Mouse (Mus musculus) B cell, adult 2 months (primary cell): Measurements from ENCODE around the gene Ccdc87.
A peak's percentile ranks its signal among the peaks of the same experiment; 100 is the strongest.
"Not testable (repeated sequence)": the region's sequence is repeated elsewhere in the genome, so short reads cannot be mapped to it uniquely, and the experiment has no call there.

ENCODE experiments used
- DNase-seq, 2 experiments: peaks; one replicate each; pipeline ENCODE4 v3.0.0; 2022

Ccdc87 gene

DNA sequence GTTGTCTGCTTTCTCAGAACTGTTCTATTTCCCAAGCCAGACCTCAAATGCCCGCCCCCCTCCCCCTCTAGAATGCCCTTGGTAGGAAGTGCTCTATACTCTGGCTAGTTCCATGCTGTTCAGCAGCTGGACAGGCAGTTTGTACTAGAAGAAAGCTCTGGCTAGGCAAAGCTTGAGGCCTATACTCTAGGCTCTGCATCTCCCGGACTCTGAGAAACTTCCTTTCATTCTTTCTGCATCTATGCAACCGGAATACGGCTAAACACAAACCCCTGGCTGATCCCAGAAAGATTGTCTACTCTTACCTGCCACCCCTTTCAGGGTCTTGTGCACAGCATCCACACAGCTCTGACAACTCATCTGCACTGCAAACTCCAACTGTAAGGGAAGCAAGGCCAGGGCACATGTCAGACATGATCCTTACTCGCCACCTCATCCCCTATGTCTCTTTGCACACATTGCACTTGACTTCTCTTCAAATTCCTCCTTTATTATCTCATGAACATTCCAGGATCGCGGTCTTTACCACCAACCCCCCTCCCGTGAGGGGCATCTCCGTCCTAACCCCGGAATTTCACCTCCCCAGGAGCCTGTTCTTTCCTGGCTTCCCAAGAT lies 533 bp upstream of the Ccdc87 start:
- no peak for DNase-seq

DNA sequence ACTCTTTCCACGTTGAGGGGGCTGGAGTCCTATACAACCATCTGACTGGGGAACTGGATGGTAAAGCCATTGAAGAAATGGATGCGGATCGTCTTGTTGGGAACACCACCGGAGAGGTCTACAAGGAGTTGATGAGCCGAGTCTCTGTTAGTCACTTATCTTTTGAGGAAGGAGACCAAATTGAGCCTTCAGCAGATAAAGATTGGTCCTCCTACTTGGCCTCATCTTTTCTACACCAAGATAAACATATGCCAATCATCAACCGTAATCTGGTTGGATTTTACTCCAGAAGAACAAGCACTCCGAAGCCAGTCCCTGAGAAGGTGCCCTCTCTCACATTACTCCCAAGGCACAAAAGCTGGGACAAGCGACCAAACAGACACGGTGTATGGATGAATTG lies 1.7 kb downstream of the Ccdc87 start:
- DNase-seq = no peak

DNA sequence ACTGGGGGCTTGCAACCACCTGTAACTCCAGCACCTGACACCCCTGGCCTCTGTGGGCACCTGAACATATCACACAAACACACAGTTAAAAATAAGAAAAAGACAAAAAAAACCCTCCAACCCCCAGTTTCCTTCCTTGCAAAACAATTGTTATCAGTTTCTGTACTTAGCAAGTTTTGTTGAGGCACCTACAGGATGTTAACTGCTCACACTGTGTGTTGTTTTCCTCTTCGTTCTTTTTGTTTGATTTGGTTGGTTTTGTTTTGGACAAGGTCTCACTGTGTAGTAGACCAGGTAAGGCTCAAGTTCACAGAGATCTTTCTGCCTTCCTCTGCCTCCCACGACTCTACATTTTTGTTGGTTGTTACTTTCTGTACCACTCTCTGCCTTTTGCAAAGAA lies 3.4 kb downstream of the Ccdc87 start:
- DNase-seq = no peak

DNA sequence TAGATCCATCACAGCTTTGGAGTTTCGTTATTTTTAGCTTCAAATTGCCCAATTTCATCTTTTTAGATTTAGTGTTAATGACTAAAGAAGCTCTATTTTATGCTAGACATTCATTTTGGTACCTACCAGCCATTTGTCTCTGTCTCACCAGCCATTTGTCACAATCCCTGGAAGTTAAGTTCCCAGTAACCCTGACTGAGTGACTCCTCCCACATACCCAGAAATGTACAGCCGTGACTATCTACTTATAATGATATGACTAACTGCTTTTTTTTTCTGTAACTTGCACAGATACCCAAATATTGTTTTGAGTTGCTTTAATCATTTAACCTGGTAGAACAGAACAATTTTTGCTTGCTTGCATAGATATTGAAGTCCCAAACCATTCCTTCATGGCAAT lies 6.7 kb downstream of the Ccdc87 start:
- no peak for DNase-seq

DNA sequence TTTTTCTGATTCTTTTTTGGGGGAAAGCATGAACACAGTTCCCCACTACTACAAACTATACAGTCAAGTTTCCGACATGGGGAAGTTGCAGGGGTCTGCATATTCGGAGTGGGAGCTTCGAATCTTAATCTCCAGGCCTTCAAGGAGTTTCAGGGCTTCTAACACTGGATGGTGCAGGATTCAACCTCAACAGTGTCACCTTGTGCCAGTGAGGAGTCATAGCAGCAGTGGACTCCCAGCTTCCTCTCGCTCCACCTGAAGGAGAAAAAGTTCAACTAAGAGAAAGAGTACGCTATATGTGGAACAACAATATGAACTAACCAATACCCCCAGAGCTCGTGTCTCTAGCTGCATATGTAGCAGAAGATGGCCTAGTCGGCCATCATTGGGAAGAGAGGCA lies 8.3 kb downstream of the Ccdc87 start:
- DNase-seq = peak; percentile 18 to 19

DNA sequence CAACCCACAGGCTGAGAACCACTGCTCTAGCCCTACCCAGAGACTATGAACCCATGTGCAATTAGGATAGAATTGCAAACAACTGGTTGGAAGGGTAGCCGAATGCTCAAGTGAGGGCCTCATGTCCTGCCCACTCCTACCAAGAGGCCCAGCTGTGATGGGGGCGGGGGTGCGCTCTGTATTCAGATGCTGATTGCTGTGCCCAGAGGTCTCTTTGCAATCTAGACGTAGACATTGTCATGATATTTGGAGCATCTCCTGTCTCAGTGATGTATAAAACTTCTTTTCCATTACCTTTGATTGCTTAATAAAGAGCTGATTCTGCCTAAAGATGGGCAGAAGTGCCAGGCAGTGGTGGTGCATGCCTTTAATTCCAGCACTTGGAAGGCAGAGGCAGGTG lies 10.6 kb downstream of the Ccdc87 start:
- no peak for DNase-seq

DNA sequence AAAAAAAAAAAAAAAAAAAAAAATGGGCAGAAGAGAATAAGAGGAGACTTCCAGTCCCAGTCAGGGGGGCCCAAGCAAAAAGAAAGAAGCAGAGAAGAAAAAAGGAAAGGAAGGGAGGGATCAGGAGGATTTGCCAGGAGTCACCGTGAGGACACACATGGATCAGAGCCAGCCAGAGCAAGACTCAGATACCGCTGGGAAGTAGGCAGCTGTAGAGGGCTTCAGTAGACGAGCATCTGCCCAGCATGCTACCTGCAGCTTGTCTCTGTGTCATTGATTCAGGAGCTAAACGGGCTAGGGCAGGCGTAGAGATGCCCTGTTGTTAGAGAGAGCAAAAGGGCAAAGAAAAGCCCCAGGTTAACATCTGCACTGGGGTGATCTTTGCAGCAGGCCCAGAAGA lies 11.1 kb downstream of the Ccdc87 start:
- DNase-seq = no peak

DNA sequence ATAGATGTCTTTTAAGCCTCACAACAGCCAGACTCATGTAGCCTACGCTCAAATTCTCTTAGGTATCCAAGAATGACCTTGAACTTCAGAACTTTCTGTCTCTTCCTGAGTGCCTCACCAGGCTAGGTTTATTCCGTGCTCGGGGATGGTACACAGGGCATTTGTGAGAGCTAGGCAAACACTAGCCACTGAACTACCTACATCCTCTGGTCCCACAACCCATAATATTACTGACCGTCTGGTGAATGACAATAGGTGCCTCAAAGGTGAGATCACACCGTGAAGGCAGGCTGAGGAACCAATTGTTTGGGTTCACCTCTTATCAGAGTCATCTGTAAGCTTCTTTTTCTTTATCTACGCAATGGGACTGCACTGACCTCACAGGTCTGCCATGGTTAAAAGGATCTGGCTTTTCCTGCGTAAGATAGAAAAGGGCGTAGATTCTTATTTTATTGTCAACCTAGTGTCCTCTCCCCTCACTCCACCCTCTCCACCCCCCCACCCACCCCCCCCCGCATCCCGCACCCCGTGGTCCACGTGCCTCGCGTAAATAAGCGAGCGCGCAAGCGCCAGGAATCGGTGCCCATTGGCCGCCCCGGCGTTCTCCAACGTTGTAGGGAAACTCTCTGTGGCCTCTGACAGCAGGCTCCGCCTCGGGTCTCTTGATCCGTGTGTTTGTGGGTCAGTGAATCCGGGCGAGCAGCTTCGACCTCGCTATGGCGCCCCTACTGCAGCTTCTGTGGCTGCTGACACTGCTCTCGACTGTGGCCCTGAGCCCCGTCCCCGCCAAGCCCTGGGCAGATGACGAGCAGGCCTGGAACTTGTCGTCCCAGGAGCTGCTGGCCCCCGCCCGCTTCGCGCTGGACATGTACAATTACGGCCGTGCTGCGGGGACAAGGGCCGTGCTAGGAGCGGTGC lies 15.6 kb downstream of the Ccdc87 start, which contains the start of gene Ctsf:
TSS of gene Ctsf (plus strand) at position 579 of the 918 bp plus-strand sequence.
- no peak for DNase-seq

DNA sequence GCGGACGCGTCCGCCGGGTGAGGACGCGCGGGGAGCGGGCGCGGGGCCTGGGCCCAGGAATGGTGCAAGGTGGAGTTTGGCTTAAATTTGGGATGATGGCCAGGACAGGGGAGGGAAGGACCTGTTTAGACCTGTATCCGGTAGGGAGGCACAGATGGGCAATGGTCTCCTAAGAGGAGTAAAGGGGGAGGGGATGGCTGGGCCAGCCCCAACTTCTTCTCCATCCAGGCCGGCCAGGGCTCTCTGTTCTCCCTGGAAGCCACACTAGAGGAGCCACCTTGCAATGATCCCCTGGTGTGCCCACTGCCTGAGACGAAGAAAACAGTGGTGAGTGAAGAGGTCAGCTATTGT lies 16.3 kb downstream of the Ccdc87 start:
- no peak for DNase-seq

DNA sequence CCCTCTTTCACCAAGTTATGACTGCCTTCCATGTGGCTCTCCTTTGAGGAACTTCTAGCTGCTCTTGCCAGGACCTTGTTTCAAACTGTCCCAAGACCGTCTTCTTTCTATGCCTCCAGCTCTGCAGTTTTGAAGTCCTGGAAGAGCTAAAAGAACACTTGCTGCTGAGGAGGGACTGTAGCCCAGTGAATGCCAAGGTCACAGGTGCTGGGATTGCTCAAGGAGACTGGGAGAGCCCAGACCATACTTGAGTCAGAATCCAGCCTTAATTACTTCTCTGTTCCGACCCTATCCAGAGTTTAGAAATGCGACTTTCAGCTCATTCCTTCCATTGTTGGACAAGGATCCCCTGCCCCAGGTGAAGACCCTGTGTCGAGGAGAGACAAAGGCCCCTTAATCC lies 16.8 kb downstream of the Ccdc87 start:
- no peak for DNase-seq

DNA sequence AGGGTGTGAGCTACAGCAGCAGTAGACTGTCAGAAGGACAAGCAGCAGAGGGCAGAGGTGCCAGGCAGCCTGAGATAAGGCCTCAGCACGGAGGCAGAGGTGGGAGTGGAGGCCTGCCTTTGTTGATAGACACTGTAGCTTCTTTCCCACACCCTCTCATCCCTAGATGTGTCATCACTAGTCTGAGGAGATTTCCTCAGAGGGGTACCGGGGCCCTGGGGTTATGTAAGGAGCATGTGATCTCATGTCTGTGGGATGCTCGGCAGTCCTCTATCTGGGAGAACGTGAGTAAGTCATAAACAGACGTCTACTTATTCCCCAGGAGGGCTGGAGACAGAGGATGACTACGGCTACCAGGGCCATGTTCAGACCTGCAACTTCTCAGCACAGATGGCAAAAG lies 19.9 kb downstream of the Ccdc87 start:
- no peak for DNase-seq

DNA sequence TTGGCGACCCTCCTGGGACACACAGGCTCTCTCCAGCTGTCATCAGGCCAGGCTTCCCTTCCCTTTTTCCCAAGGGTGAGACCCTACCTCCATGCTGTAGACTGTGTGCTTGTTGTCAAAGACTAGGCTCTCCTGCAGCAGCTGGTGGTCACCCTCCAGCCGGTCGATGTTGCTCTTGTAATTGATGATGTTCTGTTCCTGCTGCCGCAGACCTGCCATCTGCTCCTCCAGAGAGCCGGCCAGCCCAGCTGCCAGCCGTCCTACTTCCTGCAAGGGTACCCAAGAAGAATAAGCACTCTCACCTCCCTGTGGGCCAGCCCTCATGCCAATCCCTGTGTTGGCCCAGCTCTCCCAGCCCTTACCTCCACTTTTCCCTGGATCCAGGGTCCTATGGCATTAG lies 23.9 kb downstream of the Ccdc87 start:
- no peak for DNase-seq

DNA sequence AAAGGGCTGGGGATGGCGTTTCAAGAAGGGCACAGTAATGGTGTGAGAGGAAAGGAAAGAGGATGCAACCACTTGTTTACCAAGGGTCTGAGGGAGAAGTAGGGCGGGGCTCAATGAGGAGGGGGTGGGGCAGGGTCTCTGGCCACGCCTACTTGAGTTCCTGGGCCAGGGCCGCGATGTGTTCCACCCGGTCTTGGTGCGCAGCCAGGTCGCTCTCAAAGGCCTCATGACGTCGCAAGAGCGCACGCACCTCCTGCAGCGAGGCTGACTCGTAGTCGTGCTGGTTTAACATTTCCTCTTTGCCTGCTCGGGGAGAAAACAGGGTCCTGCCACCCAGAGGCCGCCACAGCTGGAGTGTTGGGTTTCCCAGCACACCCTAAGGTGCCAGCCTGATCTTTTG lies 26.0 kb downstream of the Ccdc87 start:
- DNase-seq = peak in 1 of 2 experiments; percentile 12

DNA sequence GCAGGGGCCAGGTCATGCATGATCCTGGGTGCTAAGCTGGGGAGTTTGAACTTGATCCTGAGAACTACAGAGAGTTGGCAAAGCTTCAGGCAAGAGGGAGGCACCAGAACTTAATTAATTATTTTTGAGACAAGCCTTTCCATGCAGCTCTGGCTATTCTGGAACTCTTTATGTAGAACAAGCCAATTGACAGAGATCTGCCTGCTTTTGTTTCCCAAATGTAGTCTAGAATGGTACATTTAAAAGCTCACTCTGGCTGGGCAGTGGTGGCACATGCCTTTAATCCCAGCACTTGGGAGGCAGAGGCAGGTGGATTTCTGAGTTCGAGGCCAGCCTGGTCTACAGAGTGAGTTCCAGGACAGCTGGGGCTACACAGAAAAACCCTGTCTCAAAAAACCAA lies 35.4 kb downstream of the Ccdc87 start:
- not testable (repeated sequence) for DNase-seq

DNA sequence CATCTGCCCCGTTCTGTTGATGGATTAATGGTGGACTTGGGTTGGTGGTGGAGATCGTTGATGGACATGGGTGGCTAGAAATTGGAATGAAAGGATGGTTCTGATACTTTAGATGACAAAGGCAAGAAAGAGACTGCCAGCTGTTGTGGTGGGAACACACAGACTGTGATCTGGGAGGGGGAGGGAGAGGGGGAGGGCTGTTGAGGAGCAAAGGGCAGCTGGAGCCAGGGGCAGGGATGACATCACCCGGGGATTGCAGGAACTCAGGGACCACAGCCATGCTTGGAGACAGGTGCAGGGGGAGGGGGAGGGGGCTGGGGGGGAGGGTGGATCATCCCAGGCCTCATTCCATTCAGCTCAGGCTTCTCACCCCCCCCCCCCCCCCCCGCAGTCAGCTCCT lies 37.1 kb downstream of the Ccdc87 start:
- no peak for DNase-seq

DNA sequence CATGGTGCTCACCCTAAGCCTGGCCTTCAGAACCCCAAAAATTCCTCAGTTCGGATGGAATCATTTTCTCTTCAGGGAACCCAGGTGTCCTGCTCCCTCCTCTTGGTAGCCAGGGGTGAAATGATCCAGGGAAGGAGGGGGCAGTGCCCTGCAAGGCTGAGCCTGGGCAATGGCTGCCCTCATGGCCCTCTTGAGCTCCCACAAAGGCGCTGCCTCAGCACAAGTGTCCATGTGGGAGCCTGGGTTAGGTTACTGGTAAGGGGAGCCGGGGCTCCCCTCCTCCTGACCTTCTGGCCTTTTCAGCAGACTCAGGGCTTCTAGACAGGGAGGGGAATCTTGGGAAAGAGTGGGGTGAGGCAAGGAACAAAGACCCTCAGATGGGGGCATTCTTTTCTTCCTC lies 37.6 kb downstream of the Ccdc87 start:
- no peak for DNase-seq

DNA sequence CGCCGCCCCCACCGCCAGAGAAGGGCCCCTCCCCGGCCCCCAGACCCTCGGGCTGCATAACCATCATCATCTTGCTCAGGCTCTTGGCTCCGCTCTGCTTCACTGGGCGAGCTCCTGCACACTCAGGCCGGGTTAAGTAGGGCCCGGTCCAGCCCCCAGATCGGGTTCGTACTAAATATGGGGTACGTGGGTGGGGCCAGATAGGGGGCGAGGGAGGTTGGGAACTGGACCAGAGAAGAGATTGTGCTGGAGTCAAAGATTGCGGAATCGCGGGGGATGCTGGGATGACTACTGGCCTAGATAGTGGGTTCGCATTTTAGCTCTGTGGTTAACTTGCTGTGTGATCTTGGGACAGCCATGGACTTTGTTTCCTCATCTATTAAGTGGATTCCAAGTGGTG lies 38.6 kb downstream of the Ccdc87 start, which contains the start of gene Actn3:
TSS of gene Actn3 (minus strand) at position 125 of the 400 bp plus-strand sequence.
- DNase-seq = no peak

DNA sequence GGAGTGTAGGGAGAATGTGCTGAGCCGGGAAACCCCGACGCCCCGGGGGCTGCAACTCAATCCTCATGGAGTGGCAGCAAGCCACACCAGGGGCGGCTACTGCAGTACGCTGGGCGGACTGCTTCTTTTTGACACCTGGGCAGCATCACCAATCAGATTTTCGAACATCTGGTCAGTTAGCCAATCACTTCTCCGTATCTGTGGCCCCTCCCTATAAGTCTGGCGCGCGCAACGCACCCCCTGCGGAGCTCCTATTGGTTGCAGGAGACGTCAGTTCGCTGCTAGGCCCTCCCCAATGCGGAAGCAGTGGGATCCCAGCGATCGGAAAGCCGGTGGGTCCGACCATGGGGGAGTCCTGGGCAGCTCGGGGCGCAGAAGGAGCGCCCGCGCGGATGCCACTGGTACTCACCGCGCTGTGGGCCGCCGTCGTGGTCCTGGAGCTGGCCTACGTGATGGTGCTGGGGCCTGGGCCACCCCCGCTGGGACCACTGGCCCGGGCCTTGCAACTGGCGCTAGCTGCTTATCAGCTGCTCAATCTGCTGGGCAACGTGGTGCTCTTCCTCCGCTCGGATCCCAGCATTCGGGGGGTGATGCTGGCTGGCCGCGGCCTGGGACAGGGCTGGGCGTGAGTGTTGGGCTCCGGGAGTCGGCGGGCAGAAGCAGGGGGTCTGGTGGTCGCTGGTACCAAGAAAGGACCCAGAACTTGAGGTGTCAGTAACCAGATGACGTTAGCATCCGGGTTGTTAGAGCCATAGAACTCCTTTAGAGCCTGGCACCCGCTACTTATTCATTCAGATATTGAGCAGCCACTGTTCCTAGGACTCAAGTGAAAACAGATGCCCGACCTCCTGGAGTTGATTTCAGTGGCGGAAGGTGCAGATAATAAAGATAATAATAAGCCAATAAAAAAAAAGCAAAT lies 39.5 kb downstream of the Ccdc87 start, which contains the start of gene Zdhhc24:
TSS of gene Zdhhc24 (plus strand) at position 264 of the 919 bp plus-strand sequence.
- peak; percentile 92 to 93 for DNase-seq

DNA sequence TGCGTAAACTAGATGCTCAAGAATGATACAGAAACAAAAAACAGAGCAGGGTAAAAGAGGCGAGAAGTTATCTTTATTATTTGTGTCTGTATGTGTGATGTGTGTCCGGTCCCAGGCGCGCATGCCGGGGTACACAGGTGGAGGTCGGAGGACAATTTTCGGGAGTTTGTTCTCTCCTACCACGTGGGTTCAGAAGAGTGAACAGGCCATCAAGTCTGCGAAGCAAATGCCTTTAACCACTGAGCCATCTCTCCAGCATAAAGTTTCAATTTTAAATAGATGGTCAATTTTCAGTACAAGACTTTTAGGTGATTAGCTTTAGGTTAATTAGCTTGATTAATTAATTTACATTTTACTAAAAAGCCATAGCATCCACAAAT lies 40.1 kb downstream of the Ccdc87 start:
- DNase-seq = no peak

DNA sequence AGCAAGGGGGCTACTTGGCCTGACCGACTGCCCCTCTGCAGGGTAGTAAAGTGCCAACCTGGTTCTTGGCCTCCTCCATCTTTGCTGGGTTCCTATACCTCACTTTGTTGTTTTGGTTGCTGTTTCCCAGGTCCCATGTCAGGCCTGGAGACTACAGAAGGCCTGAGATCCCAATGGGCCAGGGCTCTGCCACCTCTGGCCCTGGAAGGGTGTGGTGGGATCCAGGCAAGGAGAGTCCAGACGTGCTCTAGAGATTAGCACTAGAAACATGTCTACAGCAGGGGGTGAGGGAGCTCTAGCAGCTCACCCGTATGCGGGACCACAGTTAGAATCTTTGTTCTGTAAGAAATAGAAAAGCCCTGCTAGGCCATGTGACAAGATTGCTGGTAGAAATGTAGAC lies 44.8 kb downstream of the Ccdc87 start:
- no peak for DNase-seq

DNA sequence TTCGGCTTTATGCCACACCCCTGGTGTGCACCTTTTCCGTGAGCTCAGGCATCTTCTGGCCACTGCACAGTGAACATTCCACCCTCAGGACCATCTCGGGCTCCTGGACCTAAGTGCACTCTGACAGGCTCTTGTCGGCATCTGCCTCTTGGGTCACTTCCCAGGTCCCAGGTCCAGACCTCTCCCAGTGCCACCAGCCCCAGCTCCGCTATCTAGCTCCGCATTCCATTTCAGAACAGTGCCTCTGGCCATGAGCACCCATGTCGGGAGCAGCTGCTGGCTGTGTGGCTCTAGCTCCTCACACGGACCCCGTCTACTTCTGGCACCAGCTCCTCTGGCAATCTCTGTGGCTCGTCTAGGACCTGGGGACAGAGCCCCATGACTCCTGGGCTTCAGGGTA lies 50.6 kb downstream of the Ccdc87 start:
- DNase-seq = no peak

DNA sequence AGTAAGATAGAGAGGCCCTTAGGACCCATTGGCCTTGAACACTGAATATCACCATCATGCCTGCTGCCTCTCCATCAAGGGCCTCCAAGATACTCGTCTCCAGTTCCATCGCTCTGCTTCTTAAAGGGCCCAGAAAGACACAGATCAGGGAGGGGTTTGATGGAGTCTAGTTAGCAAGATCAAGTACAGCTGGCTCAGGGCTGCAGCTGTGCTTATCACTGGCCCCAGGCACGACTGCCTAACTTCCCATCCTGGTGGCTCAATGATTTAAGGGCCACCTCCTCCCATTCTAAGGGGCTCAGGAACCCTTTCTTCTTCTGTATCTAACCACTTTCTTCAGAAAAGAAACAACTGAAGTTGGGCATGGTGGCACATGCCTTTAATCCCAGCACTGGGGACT lies 52.6 kb downstream of the Ccdc87 start:
- no peak for DNase-seq
